Mouse (Mus musculus) mature B cell (primary cell): ENCODE measurements around the gene Nefh.

ENCODE experiments used
- in situ Hi-C: fragments of 300-500 bp; cut with MboI; formaldehyde crosslinking; loops from 2 replicates; pipeline ENCODE4 v1.14.3; 2019

The Nefh gene

DNA sequence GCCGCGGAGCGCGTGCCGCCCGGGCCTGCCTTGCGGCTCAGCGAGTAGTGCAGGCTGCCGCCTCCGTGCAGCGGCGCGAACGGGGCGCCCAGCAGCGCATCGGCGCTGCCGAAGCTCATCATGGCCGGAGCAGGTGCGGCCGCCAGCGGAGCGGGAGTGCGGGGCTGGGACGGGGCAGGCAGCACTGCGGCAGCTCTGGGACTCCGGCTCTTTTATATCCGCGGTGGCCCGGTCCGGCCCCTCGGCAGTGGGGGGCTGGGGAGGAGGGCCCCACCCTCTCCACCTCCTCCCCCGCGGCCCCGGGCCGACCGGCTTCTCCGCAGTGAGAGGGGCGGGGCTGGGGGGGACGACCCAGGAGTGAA, at the start of gene Nefh:
TSS of gene Nefh (minus strand) at position 252 of the 362 bp plus-strand sequence.
- in situ Hi-C loops, result no loop called here

DNA sequence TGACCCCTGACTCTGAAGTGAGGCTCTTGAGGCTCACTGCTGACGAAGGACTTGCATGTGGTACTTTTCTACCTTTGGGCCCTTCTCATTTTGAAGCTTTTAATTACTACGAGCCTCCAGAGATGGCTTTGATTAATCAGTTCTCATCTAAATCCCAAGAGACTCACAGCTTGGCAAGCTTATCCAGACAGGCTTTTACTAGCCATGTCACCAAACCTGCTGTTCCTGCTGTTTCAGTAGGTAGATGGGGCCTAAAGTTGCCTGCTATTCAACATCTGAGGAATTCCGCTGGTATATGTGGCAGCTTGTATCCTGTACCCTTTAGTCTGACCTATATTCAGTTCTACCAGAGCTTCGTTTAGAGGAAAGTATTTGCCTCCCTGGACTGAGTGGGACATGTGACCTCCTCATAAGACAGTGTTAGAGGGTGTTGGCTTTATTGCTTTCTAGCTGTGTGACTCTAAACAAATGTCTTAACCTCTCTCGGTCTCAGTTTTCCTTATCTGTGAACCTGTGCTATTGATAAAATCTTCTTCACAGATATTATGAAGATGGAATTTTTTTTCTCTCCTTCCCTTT, 48.8 kb upstream of the Nefh start:
- in situ Hi-C loops, result no loop called here

DNA sequence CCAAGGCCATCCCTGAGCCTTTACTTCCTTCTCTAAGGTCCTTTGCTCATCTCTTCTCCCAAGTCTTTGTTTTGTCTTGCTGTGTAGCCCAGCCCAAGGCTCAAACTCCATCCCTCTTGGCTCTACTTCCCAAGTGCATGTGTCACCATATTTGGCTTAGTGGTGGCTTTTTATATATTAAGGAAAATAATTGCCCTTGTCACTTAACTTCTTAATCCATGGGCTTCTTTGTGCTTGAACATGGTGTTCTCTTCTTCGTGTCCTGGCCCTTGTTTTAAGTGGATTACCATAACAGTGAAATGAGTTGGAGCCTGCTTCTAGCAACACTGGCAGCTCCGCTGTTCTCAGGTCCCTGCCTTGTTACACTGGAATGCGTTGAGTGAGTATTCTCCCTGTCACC, 47.8 kb upstream of the Nefh start:
- in situ Hi-C loops, result no loop called here

DNA sequence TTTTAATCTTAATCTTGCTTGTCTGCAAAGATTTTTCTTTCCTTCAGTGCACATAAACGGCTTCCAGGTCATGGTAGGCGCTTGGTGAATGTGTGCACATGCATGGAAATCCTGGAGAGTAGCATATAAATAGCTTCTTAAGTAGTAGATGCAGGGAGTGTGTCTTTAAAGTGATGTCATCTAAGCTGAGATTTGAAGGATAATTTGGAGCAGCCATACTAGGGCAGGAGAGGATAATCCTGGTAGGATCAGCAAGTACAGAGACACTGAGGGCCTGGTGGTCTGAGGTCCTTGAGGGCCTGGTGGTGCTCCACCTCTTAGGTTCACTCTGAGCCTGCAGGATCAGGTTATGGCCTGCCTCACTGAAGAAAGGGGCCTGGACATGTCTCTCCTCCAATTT, 44.6 kb upstream of the Nefh start:
- in situ Hi-C loops, result no loop called here

DNA sequence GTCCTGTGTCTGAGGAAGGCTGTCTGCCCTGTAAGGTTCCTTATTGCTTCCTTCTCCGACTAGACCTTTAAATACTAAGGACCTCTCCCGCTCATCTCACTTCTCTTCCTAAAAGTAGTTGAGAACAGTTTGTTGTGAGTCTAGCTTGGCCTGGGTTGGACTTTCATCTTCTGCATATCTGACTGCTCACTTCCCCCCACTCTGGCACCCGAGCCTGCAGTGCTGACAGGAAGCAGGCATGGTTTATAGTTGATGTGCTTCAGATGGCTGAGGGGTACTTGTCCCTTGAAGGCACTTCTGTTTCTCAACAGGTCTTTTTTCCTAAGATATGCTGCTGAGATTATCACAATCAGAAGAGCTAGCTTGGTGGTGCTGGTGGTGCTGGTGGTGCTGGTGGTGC, 41.3 kb upstream of the Nefh start:
- in situ Hi-C loops, result no loop called here

DNA sequence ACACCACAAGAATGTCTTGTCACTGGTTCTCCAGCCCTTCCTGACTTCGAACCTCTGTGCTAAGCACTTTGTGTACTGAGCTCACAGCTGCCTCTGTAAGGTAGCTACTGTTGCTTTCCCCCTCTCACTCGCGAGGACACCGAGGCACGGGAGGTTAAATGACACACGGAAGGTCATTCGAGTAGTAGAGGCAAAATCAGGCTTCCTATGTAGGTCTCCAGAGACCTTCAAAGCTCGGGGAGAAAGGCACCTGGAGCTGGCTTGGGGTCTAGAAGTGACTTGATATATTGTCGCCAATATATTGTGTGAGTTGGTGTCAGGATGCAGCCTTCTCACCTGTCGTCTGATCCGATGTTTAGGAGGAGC, 39.6 kb upstream of the Nefh start:
- in situ Hi-C loops, result no loop called here

DNA sequence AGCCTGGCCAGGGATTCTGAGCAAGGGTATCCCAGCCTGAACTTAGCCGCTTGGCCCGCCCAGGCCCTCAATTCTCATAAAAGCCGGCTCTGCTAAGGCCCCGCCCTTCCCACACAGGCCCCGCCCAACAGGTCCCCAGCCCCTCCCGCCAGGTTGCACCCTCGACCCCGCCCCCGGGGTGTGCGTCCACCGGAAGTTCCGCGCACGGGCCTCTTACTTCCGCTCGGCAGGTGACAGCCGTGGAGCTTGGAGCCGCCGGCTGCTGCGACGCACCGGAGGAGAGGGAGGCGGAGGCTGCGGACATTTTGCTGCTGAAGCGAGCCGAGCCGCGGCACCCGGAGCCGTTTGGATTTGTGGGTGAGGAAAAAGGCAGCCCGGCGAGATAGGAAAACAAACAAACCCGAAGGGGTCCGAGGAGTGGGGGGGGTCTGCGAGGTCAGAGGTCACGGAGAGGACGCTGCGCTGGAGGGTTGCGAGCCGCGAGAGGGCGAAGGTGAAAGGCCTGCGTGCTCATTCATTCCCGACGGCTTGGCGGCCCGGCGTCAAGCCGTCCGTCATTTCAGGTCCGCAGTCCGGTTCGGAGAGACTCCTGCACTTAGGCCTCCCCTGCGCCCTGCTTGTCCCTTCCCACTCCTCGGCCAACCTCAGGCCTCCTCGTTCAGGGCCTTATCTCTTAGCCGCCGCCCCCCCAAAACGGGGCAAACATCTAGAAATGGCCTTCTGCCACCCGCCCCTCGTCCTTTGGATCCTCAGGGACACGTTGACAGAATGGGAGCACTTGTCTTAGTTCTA, 39.0 kb upstream of the Nefh start, which contains the start of gene Ap1b1:
TSS of gene Ap1b1 (plus strand) at position 130 of the 792 bp plus-strand sequence.
- in situ Hi-C loops, result no loop called here

DNA sequence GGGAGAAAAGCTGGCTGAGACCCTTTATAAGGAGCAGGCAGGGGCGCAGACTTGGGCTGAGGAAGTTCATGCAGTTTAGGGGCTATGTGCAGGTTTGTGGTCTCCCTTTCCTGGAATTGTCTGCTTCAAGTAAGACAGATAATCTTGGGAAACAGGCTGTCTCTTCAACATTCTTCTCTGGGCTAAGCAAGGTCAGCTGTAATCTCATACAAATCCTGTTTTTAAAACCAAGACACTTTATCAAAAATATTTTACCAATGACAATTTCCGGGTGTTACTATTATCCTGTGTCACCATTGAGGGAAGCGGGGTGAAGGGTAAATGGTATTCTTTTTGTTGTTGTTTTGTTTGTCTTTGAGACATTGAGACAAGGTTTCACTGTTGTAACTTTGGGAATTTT, 36.9 kb upstream of the Nefh start:
- in situ Hi-C loops, result no loop called here

DNA sequence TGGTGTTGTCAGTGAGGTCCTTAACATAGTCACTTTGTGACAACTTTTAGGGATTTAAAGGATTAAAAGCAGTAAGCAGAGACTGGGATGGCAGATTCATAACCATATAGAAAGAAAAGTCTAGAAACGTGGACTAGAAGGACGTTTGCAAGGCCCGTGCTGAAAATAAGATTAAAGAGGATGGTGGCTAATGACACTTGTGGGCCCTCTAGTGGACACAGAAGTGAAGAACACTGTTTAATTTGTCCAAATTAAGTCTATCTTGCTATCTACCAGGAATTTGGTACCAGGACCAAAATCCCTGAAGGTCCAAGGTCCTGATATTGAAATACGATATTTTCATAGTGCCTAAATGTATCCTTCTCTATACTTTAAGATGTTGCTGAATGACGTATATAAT, 36.4 kb upstream of the Nefh start:
- in situ Hi-C loops, result no loop called here

DNA sequence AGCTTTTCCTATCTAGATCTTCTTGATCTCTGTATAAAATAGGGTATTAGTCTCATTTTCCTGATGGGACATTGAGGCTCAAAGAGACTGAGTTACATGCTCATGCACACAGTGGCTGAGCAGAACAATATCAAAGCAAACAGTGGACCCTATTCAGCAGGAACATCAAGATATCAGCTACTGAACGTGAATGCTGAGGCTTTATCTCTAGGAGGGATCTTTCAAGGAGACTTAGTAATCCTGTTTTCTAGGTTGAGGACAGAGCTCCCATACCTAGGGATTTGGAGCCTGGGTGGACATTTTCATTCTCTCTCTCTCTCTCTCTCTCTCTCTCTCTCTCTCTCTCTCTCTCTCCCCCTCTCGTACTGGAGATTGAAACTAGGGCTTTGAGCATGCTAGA, 35.7 kb upstream of the Nefh start:
- in situ Hi-C loops, result no loop called here

DNA sequence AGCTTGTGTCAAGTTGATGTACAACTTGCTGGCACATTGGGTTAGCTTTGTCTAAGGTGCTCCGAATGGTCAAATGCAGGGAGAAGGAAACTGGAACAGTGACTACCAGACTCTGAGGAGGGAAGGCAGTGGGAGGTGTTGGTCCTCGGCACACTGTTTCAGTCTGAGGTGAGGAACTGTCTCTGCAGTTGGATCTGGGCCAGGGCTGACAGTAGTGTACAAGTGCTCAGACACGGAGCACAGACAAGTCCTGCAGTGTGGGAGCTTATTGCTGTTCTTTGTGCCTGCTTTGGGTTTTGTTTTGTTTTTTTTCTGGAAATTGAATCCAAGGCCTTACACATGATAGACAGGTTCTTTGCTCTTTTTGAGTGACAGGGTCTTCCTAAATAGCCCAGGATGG, 35.1 kb upstream of the Nefh start:
- in situ Hi-C loops, result no loop called here

DNA sequence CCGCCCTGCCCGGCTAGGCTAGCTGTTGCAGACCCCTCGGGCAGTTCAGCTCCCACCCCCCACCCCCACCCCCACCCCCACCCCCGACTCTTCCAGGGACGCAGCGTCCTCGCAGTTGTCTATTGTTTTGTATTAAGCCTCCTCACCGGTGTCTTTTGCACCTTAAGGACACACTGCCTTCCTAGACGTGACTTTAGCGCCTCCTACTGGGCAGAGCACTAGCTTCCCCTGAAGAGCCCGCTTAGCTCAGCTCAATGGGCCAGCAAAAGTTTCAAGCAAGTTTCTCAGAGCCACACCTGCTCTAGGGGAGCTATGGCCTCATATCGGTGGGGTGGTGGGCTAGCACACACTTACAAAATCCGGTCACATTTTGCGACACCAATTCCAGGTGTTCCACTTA, 27.8 kb upstream of the Nefh start:
- in situ Hi-C loops, result no loop called here

DNA sequence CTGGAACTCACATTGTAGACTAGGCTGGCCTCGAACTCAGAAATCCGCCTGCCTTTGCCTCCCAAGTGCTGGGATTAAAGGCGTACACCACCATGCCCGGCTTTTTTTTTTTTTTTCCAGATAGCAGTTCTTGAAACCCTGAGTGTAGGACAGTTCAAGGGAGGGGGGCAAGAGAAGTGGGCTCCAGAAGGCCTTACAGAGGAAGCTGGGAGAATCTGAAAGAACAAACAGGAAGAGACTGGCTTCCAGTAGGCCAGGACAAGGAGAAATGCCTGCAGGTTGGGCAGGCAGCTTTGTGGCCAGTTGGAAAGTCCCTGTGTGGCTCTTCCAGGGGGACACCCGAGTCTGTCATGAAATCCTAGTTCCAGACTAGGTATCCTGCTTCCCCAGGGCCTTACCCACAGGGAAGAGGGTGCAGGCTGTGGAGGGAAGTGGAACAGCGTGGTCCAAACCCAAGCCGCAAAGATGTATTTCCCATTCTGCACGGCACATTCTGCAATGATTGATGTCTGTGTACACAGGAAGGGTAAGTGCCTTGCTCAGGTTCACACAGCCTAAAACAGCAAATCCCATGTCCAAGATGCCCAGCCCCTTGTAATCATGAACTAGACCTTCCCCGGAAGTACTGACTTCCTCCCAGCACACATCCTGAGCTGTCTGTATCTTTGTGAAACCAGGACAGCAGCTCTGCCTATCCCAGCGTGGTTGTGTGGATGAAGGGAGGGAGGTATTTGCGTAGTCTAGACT, 26.7 kb upstream of the Nefh start:
- in situ Hi-C loops, result no loop called here

DNA sequence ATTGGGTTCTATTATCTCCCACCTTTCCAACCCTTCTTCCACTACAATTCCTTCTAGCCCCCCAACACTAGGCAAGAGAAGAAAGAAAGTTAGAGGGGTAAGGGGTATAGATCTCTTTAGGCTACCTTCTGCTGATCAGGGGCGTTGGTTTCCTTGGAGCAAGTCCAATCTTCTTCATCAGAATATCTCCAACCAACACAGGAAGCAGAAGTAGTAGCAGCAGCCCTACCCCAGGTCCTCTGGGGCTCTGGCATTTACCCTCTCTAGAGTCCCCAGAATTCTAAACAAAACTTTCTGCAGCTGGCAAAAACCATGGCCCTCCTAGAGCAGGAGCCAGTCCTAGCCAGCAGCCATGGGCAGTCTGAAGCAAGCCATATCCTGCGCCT, 26.0 kb upstream of the Nefh start:
- in situ Hi-C loops, result no loop called here

DNA sequence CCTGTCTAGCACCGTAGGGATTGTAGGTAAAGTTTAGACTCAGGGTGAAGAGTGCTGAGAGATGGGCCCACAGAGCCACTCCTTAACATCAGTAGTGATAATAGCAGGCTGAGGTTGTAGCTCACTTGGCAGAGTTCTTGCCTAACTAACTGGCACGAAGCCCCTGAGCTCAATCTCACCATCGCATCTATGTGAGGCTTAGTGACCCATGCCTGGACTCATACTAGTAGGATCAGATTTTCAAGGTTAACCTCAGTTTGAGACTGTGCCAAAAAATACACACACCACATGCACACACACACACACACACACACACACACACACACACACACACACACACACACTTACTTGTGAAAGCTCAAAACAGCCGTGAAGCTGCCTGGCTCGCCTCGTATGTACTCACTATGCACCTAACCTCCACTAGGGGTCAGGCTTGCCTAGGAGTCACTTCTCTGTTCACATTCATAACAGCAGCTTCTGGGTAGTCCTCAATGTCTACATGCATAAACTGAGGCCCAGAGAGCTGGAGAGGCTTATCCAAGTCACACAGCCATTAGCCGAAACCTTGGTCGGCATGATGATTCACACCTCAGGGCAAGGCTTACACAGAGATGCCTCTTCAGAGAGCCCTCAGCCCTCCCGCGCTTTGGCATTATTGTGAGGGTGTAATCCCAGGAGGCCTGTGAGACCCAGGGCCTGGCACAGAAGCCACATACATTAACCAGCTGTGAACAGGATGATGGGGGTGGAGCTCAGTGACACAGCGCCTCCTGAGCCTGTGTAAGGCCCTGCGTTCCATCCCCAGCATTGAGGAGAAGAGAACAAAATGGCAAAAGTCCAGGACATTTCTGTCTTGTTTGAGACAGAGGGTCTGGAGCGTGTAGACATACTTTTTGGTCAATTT, 25.4 kb upstream of the Nefh start:
- in situ Hi-C loops, result no loop called here

DNA sequence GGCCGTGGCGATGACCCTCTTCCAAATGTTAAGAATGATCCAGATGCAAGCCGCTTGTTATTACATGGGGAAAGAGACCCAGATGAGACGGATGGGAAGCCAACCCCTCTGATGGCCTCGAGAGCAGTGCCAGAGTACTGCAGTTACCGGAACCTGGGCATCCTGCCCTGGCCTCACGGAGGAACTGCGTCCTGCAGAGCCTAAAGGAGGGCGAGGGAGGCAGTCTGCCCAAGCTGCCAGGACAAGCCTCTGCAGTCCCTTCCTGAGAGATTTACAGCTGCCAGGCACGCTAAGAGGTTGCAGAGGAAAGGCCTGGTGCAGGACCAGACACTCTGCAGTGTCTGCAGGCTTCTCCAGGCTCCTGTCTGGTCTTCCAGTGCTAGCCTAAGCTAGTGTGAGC, 20.5 kb upstream of the Nefh start:
- in situ Hi-C loops, result no loop called here

DNA sequence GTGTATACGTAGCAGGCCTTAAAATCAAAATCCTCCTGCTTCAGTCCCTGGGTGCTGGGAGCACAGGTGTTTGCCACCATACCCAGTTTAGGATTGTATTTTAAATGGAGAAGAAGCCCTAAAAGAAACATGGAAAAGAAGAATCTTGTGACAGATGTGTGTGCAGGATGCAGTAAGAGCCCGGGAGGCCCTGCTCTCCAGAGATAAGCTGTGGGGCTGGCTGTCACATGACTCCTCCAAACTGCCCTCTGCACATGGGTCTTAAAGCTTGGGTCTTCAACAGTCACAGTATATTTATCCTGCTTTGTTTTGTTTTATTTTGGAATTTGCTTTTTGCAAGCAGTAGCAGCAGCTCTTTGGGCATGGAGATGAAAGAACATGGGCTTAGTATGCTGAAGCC, 19.7 kb upstream of the Nefh start:
- in situ Hi-C loops, result no loop called here

DNA sequence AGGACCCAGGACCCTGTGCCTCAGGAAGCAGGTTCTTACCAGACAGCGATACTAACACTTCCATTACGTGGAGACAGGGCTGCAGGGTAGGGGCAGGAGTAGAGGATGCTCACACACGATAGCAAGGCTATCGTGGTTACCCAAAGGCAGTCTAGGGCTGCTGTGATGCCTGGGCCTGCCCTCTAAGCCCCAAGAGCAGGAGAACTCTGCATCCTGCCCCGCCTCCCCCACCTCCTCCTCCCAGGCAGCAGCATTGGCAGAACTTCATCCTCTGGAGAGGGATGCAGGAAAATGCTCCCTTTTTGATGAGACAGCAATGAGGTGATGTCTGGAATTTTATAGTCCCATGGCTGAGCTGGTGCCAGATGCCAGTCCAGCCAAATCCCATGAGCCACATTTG, 19.0 kb upstream of the Nefh start:
- in situ Hi-C loops, result no loop called here

DNA sequence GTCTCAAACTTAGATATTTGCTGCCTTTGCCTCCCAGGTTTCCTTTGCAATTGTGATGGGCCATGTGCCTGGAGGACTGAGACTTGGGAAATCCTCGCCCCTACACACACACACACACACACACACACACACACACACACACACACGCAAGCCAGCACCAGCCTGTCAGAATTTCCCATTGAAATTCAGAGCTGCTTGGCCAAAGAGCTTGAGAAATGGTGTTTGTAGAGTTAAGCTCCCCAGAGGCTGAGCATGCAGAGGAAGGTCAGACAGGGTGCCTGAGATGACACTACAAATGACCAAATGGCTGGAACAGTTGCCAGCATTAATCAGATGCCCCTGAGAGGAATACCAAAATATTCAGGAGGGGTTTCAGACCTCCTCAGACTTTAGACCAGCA, 18.5 kb upstream of the Nefh start:
- in situ Hi-C loops, result no loop called here

DNA sequence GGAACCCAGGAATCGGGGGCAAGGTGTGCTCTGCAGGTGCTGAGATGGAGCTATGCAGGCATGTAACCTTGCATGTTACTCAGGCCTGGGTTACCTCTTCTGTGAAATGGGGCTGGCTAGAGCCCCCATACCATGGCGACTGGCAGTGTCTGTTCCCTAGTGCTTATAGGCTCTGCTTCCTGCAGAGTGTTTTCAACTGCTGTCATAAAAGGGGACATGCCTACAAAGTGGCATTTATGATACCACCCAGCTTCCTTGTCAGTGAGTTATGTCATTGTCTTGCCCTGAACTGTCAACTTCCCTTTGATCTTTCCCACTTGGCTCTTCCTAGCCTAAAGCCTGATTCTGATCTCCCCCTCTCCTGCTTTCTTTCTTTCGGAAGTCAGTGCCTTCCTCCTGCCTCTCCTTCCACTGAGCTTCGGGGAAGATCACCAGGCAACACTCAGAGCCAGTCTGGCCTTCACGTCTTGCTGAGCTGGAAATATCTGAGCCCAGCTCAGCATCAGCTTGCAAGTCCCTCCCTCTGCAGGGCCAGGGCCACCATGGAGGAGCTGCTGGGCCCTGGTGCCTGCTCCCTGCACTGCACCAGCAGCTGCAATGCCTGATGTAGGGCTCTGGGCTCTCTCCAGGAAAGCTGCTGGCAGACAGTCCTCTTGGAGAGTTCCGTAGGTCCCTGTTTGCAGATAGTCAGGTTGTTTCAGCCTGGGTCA, 15.4 kb upstream of the Nefh start:
- in situ Hi-C loops, result no loop called here

DNA sequence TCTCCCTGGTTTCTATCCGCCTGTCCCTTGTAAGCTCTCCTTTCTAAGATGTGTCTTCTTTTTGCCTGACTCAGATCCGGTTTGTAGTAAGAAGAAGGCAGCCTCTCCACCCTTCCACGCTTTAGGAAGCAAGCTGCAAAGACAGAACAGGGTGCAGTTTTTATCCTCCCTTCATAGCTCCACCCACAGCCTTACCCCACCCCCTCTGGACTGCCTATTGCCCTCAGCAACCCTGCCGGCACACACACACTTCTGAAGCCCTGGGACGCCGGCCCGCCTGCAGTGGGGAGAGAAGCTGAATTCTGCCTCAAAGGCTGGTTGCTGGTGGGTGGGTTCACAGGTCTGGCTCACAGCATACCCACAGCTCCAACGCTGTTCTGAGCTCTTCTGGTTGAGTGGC, 6.1 kb upstream of the Nefh start:
- in situ Hi-C loops, result no loop called here

DNA sequence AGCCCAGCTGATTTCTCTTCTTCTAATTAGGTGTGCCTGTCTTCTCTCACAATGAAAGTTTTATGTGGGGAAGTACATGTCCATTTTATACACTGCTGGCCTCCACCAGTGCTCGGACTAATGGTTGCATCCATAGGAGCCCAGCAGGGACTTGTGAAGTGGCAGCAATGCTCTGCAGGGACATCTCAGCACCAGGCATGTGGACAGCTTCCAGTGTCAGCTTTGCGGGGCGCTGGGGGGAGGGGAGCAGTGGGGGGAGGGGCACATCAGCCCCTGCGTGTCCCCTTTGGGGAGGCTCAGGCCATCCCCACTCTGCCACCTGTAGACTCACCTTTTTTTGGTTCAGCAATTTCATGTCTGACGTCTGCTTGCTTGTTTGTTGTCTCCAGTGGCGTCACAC, 5.5 kb upstream of the Nefh start:
- in situ Hi-C loops, result no loop called here
